Mouse (Mus musculus) right cerebral cortex, postnatal 36 days (tissue): ENCODE results near the gene Negr1.
"Not testable (repeated sequence)": the region's sequence is repeated elsewhere in the genome, so short reads cannot be mapped to it uniquely, and the experiment has no call there.

Experiments
- DNase-seq, 2 experiments: peaks; one replicate each; pipeline ENCODE4 v3.0.0; 2022; ENCODE audit warnings: low spot score in 2 of 2, mixed read lengths in 1 of 2

Gene Negr1

DNA sequence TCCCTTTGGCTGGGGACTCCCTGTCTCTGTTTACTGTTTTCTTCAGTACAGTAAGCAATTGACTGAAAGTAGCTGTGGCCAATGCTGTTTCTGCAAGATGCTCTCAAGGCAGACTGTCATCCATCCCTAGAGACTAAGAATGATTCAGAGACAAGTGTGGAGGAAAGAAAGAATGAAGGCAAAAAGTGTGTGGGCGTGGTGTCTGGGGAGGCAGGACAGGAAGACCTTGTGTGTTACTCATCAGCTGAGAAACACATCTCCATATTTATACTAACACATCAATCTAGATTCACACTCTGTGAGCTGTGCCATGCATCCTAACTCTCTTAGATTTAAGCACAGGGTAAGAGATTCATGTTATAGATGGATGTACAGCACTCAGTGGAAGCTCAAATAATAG is 431.2 kb downstream of the Negr1 start:
- peak in 1 of 2 experiments; percentile 30 for DNase-seq

DNA sequence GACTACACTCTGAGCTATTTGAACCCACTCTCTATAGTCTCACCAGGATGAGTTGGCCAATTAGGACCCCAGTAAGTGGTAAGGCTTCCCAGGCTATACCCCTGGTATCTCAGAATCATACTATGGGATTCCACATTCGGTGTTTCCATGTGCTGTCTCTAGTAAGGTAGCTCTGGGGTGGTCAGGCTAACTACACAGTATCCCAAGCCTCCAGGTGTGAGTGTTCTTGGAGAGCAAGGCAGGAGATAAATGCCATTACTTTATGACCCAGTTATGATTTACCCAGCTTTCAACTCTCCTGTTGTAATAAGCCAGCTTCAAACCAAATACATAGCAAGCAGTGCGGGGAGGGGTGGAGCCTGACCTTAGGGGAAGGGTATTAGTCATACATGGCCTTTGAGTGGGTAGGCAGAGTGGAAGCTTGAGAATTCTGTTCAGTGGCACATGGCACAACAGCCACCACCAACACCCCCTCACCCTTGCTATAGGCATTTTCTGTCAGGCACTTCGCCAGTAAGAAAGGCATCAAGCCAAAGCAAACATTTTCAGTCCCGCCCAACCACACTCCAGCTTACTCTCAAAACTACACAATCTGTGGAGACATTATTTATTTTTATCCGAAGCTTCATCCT is 437.7 kb downstream of the Negr1 start:
- DNase-seq: peak; percentile 25 to 36

DNA sequence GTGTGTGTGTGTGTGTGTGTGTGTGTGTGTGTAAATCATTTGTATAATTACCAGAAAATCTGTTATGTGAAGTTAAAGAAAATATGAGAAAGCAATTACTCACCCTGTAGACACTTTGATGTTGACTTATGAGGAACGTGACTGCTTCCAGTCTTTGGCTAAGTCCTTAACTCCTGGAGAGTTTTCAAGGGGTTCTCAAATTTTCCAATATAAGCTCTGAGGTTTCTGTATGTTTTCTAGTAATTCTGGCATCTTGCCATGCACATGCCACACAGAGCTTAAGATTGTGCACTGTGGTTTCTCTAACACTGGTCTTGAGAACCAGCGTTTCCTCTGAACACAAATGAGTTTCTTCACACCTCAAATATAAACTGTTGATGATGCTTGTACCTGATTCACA is 460.0 kb downstream of the Negr1 start:
- DNase-seq: no peak

DNA sequence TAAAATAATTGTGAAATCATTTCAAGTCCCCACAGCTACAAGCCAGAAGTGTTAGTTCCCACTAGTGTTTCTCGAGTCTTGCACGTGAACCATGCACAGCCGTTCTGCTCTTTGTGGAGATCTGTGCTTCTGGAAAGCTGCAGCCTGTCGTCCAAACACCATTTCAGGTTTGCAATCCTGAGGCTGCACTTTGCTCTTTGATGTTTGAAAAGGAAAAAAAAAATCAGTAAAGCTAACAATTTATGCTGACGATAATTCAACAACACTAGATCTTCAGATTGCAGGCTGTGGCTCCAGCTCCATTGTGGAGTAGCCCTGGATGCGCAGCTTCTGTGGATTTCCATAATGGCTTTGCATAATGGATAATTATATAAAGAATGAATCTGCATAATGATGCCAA is 463.0 kb downstream of the Negr1 start:
- DNase-seq: no peak

DNA sequence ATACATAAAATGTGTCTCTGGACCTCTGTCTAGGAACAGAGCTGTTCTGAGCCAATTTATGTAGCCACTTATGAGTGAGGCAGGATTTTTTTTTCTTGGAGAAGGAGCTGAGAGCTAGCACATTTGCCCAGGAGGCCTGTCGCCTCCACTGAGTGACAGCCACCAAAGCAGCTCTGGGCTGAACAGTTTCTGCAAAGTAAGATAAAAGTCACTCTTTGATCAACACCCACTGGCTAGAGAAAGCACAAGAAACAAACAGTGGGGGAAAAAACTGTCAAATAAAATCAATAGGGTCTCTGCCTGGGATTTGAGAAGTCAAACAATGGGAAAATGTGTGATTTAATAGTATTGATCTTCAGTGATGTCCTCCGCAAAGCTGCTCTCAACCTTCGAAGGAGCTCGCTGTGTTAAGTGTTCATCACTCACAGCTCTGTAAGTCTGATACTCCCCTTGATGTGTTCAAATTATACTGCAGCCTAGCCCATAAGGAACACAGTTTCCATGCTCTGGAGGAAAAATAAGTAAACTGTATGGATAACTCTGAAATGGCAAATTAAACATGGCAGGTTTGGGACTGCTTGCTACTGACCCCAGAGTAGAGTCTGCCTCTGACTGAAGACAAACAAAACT is 470.0 kb downstream of the Negr1 start:
- DNase-seq: no peak

DNA sequence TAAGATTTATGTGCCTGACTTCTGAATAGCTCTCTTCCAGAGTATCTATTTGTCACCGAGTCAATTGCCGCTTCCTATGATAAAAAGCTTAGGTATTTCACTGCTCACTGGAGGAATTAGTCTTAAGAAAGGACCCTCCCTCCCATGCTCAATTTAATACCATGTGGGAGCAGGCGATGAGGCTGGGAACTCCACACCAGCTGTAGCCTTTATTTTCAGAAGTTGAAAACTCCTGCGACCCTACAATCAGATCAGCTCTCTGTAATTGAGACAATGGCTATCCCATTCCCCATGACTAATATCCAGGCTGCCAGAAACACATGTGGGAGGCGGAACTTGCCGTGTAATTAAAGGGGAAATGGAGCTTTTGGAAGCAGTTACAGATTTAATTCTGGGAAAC is 474.4 kb downstream of the Negr1 start:
- no peak for DNase-seq

DNA sequence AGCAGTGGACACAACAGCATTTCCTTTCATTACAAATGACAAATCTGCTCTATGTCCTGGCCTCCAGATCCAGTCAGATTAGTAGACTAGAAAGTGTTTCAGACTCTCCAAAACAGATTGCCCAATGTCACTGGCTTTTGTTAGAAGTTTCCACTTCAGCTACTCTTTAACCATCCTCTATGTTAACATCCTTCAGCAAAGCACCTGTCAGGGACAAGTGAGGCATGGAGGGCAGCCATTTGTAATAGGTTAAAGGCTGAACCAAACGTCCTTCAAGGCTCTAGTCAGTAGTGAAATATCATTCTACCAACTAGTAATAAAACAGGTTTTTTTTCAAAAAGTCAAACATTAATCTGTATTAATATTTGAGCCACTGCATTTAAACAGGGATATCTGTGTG is 475.0 kb downstream of the Negr1 start:
- DNase-seq: no peak

DNA sequence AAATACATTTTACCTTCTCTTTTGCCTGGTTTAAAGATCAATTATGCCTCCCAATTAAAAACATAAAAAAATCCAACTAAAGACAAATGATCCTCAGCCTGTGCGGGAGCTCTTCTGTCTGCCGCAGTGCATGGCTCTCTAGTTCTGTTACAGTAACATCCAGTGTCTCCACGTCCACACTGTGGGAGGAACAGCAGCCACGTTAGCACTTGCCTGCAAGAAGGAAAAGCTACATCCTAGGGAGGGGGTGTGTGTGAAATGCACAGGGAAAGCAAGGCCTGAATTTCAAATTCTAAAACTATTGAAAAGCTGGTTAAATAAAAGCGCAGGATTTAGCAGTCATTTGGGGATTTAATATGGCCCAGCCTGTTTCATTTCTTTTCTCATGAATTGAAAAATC is 479.0 kb downstream of the Negr1 start:
- DNase-seq: peak; percentile 39 to 69

DNA sequence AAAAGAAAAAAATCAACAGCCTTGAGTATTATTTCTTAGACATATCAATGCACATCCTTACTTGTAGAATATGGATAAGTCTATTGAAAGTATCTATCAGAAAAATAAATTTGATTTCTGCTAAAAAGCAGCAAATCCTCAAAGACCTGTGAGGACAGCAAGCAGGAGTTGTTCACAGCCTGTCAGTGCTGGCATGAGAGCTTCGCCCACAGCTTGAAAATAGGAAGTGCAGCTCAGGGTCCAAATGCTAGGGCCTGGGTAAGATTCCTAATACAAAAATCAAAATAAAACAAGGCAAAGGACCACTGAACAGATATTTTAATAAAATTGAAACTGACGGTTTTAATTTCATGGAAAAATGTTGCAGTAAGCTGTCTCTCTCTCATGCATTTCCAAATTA is 483.0 kb downstream of the Negr1 start:
- no peak for DNase-seq

DNA sequence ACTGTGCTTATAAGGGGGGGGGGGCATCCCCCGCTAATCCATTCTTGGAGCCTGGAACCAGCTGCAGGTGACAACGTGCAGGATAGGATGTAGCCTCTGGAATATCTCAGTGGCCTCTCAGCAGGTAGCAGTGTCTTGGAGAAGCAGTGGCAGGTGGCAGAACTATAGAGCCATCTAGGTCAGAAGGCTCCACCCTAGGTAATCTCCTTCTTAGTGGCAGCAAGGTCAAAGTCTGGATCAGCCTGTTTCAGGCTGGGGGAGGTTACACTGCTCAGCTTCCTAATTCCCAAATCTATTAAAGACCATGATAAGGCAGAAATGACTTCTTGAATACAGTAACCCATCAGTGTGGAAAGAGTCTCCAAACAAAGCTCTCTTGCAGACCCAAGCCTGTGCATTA is 502.8 kb downstream of the Negr1 start:
- DNase-seq: not testable (repeated sequence)

DNA sequence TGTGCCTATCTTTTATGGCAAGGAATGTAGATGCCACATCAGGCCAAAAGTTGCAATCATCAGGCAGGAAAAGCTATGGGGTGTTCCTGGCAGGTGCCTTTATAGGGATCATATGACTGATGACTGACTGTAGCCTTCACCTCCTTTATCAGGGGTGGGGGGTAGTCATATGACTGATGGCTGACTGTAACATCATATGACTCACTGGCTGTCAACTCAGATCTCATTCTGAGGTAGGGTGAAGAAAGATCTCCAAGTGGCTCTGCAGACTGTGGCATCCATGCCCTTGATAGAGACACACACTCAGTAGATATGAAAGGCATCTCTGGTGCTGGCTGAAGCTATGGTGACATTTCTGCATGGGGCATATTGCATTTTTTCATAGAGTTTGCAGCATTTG is 504.7 kb downstream of the Negr1 start:
- no peak for DNase-seq

DNA sequence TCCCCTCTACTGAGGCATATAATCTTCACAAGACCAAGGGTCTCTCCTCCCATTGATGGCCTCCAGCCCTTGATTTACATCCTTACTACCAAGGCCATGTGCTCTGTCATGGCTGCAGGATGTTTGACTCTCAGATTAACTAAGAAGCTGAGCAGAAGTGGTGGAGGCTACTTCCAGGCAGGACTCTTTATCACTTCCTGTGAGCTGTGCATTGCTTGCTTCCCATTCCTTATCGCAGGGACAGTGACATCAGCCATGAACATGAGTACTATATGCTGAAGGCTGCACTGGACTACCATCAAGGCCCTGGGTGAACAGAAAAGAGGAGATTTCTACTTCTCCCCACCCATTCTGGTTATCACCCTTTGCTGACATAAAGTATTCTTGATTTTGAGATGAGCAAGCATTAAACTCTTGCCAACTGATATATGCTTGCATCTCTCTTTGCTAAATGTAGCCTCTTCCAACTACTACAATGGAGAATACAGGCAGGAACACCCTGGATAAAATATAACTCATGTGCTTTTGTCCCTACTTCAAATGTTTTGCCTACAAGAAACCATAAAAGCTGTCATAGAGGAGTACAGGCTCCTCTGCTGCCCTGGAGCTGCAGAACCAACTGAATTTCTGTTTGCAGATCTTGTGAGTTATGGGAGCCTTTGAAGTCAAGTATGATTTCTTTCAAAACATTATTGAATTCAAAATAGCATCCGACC is 517.8 kb downstream of the Negr1 start:
- no peak for DNase-seq

DNA sequence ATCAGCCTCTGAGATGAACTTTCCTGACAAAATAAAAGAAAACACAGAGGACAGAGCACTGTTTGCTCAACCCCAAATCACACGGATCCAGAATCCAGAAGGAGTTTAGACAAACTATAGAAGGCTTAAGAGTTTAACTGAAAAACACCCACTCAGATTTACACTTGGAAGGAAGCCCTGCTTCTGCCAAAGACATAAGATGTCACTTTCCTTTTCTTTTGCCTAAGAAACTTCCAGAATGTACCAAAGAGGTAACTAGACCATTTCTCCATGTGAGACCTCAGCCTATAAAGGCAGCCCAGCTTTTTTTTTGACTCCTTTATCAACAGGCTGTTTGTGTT is 518.3 kb downstream of the Negr1 start:
- no peak for DNase-seq

DNA sequence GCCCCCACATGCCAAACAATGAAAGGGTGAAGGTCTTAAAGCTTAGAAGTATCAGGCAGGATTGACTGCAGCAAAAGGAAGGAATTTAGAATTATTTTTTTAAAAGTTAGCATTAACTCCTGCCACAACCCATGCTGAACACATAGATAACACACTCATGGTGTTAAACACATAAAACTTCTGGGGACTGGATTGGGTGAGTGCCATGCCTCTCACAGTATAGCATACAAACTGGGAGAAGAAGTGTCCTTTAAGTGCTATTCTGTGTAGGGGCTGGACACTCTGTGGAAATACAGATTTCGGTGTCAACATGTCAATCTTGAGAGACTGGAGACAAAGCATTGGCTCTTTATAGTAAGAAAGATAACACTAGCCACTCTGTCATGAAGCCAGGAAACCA is 519.0 kb downstream of the Negr1 start:
- no peak for DNase-seq

DNA sequence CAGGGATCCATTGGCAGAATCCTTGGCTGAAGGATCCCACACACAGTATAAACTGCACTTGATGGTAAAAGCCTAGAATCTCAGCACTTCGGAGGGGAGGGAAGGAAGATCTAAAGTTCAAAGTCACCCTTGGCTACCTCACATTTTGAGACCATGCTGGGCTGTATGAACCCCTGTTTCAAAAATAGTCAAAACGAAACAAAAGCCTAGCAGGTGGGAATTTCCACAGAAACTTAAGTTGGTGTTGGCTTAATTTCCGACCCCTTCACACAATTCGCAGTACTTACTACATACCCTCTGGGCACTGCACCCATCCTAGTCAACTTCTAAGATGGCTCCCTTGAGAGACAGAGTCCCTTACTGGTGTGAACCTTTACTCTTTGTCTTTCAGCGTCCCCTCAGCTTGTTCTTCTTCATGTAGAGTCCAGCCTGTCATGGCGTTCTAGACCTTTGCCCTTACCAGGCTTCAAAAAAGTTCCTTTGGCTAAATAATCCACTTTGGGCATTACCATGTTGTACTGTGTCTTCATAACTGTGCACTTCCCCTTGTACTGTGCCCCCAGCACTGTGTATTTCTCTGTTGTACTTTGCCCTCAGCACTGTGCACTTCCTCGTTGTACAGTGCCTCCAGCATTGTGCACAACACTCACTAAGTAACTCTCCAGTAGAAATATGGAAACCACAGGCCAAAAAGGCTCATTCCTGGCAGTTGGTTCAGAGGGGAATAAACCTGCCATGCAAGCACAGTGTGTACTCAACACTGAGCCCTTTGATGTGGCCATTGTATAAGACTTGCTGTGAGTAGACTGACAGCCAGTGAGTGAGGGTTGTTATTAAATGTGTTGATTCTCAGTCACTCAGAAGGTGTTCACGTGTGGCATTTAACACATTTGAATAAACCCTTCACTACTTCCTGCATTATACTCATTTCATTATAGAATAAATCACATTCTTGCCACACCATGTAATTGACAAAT is 521.5 kb downstream of the Negr1 start:
- DNase-seq: no peak

DNA sequence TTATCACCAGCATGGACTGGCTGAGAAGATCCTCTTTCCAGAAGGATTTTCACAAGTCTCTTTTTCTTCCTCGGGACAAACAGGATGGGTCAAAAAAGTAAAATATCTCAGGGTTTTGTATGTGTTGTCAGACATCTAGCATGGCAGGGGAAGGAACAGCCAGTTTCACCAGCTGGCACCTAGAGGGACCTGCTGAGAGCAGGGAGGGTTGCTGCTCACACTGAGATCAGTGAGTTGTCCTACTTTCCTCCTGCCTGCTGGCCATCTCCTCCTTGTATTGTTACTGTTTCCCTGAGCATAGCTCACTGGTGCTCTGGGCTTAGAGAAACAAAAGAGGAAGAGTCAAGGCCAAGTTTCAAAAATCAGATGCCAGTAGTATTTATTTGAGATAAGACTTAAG is 523.6 kb downstream of the Negr1 start:
- no peak for DNase-seq

DNA sequence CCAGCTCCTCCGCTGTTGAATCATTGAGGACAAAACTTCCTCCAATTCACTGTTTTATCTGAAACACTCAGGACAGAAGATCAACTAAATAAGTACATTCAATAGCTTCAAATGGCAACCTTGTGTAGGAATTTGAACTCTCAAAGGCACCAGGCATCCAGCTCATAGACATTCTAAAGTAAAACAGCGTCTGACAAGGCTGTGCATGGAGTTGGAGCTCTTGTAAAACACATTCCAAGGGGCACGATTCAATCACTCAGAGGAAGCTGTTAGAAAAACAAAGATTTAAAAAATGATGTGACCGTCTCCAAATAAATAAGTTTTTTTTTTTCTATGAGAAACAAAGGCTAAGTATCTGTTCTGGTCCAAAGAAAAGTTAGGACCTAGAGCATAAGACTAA is 528.5 kb downstream of the Negr1 start:
- DNase-seq: no peak

DNA sequence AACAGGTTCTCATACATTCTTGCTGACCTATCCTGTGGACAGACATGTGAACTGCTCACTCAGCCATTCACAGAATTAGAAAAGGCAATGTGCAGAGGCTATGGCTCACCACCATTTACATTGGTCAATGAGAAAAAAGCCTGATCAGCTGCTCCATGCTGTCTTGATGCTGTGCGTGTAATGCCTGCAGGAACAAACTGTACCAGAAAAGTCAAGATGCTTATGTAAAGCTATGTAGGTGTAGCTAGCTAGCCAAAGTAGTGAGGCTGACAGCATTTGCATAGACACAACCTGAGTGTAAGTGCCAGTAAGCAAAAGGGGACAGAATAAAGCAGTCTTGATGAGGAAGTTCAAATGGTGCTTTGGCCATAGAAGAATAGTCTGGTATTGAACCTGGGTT is 534.7 kb downstream of the Negr1 start:
- peak in 1 of 2 experiments; percentile 57 for DNase-seq

DNA sequence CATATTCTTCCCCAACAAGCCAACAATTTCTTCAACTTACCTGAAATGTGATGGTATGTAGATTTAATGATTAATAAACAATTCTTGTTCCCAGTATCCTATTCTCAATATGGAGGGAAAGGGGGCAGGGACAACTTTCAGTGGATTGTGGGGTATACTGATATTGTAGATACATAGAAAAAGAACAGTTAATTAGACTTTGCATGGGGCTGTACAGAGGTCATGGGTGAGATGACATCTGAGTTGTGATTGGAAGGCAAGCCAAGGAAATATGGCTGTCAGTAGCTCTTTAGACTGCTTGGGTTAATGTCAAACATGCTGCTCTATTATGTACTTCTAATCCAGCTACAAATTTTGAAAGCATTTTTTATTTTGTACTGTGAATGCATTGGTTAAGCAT is 535.9 kb downstream of the Negr1 start:
- DNase-seq: no peak

DNA sequence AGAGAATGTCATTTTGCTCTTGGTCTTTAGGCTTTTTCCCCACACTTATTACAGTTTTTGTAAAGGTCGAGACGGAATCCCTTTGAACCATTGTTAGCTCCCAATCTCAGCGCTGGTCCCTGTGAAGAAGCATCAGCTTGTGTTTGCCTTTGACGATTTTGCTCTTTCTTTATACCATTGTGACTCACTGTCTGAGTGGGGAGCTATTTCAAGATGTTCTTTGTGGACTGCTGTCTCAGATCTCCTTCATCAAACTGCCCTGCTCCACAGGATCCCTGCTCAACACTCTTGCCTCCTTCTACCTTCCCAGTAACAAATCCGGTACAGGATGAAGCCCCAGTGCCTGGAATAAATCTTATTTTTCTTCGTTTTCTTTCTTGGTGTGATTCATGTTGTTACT is 536.8 kb downstream of the Negr1 start:
- peak in 1 of 2 experiments; percentile 28 for DNase-seq

DNA sequence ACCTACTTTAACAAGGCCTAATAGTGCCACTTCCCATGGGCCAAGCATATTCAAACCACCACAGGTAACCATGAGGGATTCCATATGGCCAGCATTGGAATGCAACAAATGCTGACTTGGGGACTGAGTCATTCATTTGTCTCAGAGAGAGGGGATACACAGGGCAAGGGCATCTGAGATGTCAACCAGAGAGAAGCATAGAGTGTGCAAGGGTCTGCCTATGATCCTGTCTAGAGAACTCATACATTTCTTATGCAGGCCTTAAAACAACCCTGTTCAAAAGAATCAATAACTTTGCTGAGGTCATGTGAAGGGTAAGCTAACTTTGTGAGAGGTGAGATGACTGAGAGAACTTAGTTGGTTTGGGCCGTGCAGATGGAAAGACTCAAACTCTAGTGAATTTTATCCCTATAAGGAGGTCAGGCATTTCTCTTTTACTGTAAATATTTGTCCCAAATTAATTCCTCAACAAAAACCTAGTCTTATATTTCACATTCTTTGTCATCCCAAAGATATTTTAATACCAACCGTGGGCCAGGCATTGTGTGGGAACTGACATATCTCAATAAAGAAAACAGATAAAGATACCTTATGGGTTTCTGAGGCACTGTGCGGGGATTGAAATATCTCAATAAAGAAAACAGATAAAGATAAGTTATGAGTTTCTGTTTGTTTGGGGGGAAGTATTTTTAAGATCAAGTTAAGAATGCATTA is 543.4 kb downstream of the Negr1 start:
- DNase-seq: no peak
